Mouse (Mus musculus): ENCODE results near the gene Zc3h8.

Zc3h8 gene

DNA sequence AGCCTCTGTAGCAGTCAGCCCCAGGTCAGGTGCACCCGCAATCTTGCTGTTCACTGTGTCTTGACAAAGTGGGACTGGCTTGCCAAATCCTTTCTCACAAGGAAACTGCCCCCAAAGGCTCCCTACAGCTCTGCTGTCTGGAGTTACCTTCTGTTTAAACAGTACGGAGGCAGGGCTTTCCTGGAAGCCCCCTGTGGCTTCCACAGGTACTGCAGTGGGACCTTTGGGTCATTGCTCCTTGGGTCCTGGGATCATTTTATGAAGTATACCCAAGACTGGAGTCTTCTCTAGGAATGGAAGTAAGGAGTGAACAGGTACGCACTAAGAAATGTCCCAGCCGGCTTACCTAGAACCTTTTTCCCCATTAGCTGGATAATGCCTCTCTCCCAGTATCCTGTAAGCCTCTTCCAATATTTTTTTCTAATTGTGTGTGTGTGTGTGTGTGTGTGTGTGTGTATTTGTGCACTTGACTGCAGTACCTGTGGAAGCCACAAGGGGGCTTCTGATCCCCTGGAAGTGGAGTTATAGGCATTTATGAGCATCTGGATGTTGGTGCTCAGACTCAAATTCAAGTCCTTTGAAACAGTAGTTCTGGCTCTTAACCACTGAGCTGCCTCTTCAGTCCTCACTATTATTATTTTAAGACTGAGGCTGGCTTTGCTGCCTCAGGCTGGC, 53.1 kb downstream of the Zc3h8 start:
- no peak for DNase-seq (ENCODE audit: low spot score in 2 of 2)

DNA sequence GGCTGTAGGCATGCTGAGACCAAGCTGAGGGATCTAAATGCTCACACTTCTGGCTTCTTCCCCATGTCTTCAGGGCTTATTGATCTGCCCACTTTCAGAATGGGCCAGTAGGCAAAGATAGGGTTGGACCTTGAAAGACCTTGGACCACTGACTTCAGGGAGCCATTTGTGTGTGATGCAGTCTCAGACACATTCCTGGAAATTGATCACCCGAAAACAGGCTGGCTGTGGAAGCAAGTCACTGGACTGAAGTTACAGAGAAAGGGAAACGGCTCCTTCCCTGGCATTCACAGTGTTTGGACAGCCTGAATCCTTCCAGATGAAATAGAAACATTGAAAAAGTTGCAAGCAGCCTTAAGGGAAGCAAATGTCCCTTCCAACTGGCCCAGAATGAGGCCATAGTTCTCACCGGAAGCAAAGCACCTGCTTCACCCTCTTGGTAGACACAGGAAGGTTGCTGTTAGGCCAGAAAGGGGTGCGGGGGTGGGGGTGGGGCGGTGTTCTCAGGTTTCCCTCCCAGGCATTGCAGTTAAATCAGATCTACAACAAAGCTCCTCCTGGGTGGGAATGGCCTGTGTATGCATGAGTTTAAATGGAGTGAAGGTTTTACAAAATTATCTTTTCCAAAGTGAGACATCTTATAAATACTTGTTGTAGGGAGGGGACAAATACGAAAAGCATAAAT, 55.9 kb downstream of the Zc3h8 start:
- DNase-seq (ENCODE audit: low spot score in 2 of 2) = no peak

DNA sequence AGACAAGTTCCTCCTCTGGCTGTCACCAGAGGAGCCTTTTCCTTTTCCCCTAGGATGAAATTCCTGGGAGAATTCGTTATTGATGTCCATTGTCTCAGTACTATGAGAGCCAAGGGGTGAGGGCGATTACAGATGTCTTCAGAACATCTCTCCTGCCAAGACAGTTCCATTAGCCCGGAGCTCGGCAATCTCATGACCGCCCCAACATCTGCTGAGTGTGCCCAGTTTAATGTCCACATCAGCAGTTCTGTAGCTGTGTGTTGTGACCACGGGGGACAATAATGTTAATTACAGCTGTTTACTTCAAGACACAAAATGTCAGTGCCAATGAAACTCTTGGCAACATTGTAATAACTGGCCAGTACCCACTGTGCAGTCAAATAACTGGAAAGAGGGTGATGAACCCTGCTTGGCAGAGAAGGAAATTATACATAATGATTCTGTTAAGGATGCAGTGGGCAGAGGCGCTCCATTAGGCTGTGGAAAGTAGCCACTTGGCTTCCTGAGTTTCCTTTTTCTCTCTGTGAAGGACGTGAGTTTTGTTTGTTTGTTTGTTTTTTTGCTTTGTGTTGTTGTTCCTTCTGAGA, 58.6 kb downstream of the Zc3h8 start:
- DNase-seq (ENCODE audit: low spot score in 2 of 2) = no peak

- DNase-seq (ENCODE audit: low spot score in 2 of 2) = no peak
Observed at GRCm38 (mm10) chr2:128881236-128881635, 62.6 kb downstream of the Zc3h8 start.

Data from right cerebral cortex, postnatal 10 days (tissue).